In the genomic region with DNA sequence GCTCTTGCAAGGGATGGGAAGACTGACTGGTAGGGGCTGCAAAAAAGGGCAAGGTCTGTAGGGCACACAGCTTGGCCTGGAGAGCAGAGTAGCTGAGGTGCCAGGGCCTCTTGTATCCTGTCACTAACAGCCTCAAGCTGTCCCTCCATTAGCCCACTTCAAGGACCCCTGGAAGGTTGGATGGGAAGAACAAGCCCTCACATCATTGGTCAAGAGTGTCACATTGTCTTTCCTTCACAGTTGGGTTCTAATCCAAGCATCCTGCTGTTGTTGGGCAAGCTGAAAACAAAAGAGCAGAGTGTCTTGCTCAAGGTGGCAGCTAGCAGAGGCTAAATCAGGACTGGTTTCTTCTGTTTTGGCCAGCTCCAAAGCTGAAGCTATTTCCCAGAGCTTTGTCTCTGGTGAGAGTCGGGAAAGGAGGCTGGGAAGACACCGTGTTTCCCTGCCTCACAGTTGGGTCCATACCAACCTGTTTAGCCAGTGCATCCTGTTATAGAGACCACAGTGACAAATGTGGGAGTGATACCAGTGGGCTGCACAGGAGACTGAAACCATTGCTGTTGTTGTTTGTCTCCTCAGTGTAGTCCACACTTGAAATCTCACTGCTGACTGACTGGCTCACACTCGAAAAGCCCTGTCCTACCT, we compare ENCODE assay signal across 11 mouse cellular contexts. TPM values are rescaled to one million over a fixed set of nuclear protein-coding genes. Genes with fewer than 3 reads are reported as not detected.
DNase-seq lines count a peak whose midpoint lies in the region; ATAC-seq lines count a peak whose summit lies in the region.
"Had no signal": no experiment of that assay in that cellular context is flagged by ENCODE, and none has a peak within 500 bp of the region (broad histone marks: within the 10 kb centered on the region; RNA-seq: fewer than 3 reads in every experiment).

No protein-coding gene starts in this region.

- H3K4me1 ChIP-seq in intestine, embryonic 14.5 days (replicated peaks; ENCODE audit: control insufficient read depth, insufficient read depth, low read length): peaks cover 12% of the 10 kb centered on the region
- H3K4me1 ChIP-seq in intestine, embryonic 15.5 days (replicated peaks): peaks cover 15% of the 10 kb centered on the region; the same call in 1 of the 2 replicates
- H3K4me1 ChIP-seq in midbrain, embryonic 13.5 days (replicated peaks): peaks cover 9% of the 10 kb centered on the region; the same call in 1 of the 2 replicates

- no peak overlapping the region for H3K4me2 ChIP-seq in intestine, embryonic 14.5 days (ENCODE audit: low read length)
- H3K4me2 ChIP-seq in intestine, embryonic 15.5 days (replicated peaks): no peak overlapping the region
- H3K4me2 ChIP-seq in midbrain, embryonic 13.5 days (replicated peaks): no peak overlapping the region
- H3K4me2 ChIP-seq: liver, embryonic 11.5 days had no signal

- WGBS in intestine, embryonic 14.5 days: 50% methylated on average over 3 of the region's 3 CpGs
- 38% methylated on average over 3 of the region's 3 CpGs for WGBS in intestine, embryonic 15.5 days
- 29% methylated on average over 3 of the region's 3 CpGs for WGBS in midbrain, embryonic 13.5 days

- no peaks in the 10 kb centered on the region for H3K9me3 ChIP-seq in intestine, embryonic 14.5 days (ENCODE audit: control insufficient read depth, low read length)
- no peaks in the 10 kb centered on the region for H3K9me3 ChIP-seq in intestine, embryonic 15.5 days
- H3K9me3 ChIP-seq in midbrain, embryonic 13.5 days: no peaks in the 10 kb centered on the region

- no peak overlapping the region for H3K9ac ChIP-seq in intestine, embryonic 14.5 days (ENCODE audit: low read length)
- no peak overlapping the region for H3K9ac ChIP-seq in intestine, embryonic 15.5 days
- no peak overlapping the region for H3K9ac ChIP-seq in midbrain, embryonic 13.5 days (replicated peaks)

- no peak overlapping the region for H3K4me3 ChIP-seq in intestine, embryonic 14.5 days (ENCODE audit: low read depth, low read length)
- no peak overlapping the region for H3K4me3 ChIP-seq in intestine, embryonic 15.5 days (replicated peaks)
- H3K4me3 ChIP-seq in midbrain, embryonic 13.5 days (replicated peaks): no peak overlapping the region

- peak; percentile 47 to 67 for DNase-seq in cerebellum, postnatal 10 days
- DNase-seq in cerebellum, adult 8-10 months: no peak
- no peak for DNase-seq in intestine, embryonic 14.5 days (ENCODE audit: low spot score)
- no peak for DNase-seq in frontal cortex, postnatal 14 days (ENCODE audit: low spot score in 2 of 2)
- no peak for DNase-seq in layer of hippocampus, postnatal 10 days (ENCODE audit: low spot score in 2 of 2)
- DNase-seq: layer of hippocampus, adult 9-11 months had no signal

- no peaks in the 10 kb centered on the region for H3K27me3 ChIP-seq in intestine, embryonic 14.5 days (replicated peaks; ENCODE audit: control insufficient read depth, insufficient read depth, low read length)
- no peaks in the 10 kb centered on the region for H3K27me3 ChIP-seq in intestine, embryonic 15.5 days (replicated peaks)
- H3K27me3 ChIP-seq in midbrain, embryonic 13.5 days: no peaks in the 10 kb centered on the region

- H3K36me3 ChIP-seq in intestine, embryonic 14.5 days (ENCODE audit: control insufficient read depth, insufficient read depth, low read length): peaks cover 21% of the 10 kb centered on the region
- 0 out of 2 replicates have a peak, but pooled peaks cover 3% of the 10 kb centered on the region for H3K36me3 ChIP-seq in intestine, embryonic 15.5 days
- peaks cover 31% of the 10 kb centered on the region for H3K36me3 ChIP-seq in midbrain, embryonic 13.5 days

- H3K27ac ChIP-seq in intestine, embryonic 14.5 days (ENCODE audit: low read depth): 0 out of 2 replicates have a peak overlapping the region, but pooled peaks have one; percentile 2
- H3K27ac ChIP-seq in intestine, embryonic 15.5 days: no peak overlapping the region
- H3K27ac ChIP-seq in midbrain, embryonic 13.5 days: peak overlapping the region; percentile 62

- ATAC-seq in intestine, embryonic 14.5 days (replicated peaks; ENCODE audit: low FRiP score, low TSS enrichment, low read depth): no peak
- no peak for ATAC-seq in intestine, embryonic 15.5 days
- ATAC-seq in erythroblast, adult 5-6 weeks (replicated peaks; ENCODE audit: low FRiP score, poor library complexity, severe bottlenecking): peak; percentile 22
- no peak for ATAC-seq in midbrain, embryonic 13.5 days

RNA-seq across cellular contexts. Expression of a gene that starts 42.8 kb away (rescaled TPM):
- 261 and 405 TPM in 2 replicates for polyA plus RNA-seq in intestine, embryonic 14.5 days (2014; fragmentation: Nextera tagmentation; extraction: Ambion mirVana)
- polyA plus RNA-seq in intestine, embryonic 15.5 days (2015; fragmentation: Nextera tagmentation; extraction: Ambion mirVana): 508 and 561 TPM in 2 replicates
- total RNA-seq in erythroblast, adult 5-6 weeks (2015; ENCODE audit: low replicate concordance): 83.2 and 88.2 TPM in 2 replicates
- 20.1 and 35.3 TPM in 2 replicates for total RNA-seq in erythroblast, adult 5-6 weeks (2017; ENCODE audit: low replicate concordance)
- 246 and 342 TPM in 2 replicates for polyA plus RNA-seq in midbrain, embryonic 13.5 days (2015; fragmentation: Nextera tagmentation; extraction: Ambion mirVana)
- 100 to 1,000 TPM; 159 to 184 TPM for total RNA-seq in layer of hippocampus, postnatal 10 days (2021)

RNA-seq across cellular contexts. Expression of a gene that starts 59.0 kb away (rescaled TPM):
- polyA plus RNA-seq in intestine, embryonic 14.5 days (2014; fragmentation: Nextera tagmentation; extraction: Ambion mirVana): 0.26 and 0.69 TPM in 2 replicates
- polyA plus RNA-seq in intestine, embryonic 15.5 days (2015; fragmentation: Nextera tagmentation; extraction: Ambion mirVana): 0.66 and 1.2 TPM in 2 replicates
- 6.1 and 10.2 TPM in 2 replicates for total RNA-seq in erythroblast, adult 5-6 weeks (2015; ENCODE audit: low replicate concordance)
- 0.28 and 1.4 TPM in 2 replicates for total RNA-seq in erythroblast, adult 5-6 weeks (2017; ENCODE audit: low replicate concordance)
- polyA plus RNA-seq in midbrain, embryonic 13.5 days (2015; fragmentation: Nextera tagmentation; extraction: Ambion mirVana): 0.50 and 0.59 TPM in 2 replicates
- 1 to 10 TPM in 1 of 2 experiments, under 1 TPM in 1; 0.91 to 1.6 TPM for total RNA-seq in layer of hippocampus, postnatal 10 days (2021)
- total RNA-seq: MEL had no signal

Comparison
In these comparisons a context has a peak if more than half of its experiments do, and no peak if none do; other contexts are left out.
1. DNase-seq: peak in cerebellum, postnatal 10 days (2 of 2); none in cerebellum, adult 8-10 months (single experiment), intestine, embryonic 14.5 days (single experiment), frontal cortex, postnatal 14 days (0 of 2) and layer of hippocampus, postnatal 10 days (0 of 2).